Mouse (Mus musculus) liver, embryonic 16.5 days (tissue): Measurements from ENCODE around the gene Clk2. TPM values are rescaled to one million over a fixed set of nuclear protein-coding genes. Genes with fewer than 3 reads are reported as not detected.
A peak's percentile ranks its signal among the peaks of the same experiment; 100 is the strongest.

ENCODE experiments used
- ATAC-seq: fragments of 200-750 bp; cut with Nextera tagmentation; 2 replicates; pipeline ENCODE4 v1.8.0; 2017; ENCODE audit warnings: low read depth, mild to moderate bottlenecking, moderate number of reproducible peaks, moderate library complexity
- H3K27ac ChIP-seq: fragments of 300-500 bp; sonication (generic); 2 replicates; pipeline ENCODE4 v1.5.1; 2014; ENCODE audit warnings: mild to moderate bottlenecking, low read length
- H3K27me3 ChIP-seq: fragments of 300-500 bp; sonication (generic); 2 replicates; pipeline ENCODE4 v1.6.1; 2014; ENCODE audit warnings: low read depth, low read length, mixed read lengths; ENCODE audit not compliant: control insufficient read depth, insufficient read depth
- H3K36me3 ChIP-seq: fragments of 300-500 bp; sonication (generic); 2 replicates; pipeline ENCODE4 v1.6.1; 2014; ENCODE audit warnings: mild to moderate bottlenecking; ENCODE audit not compliant: control insufficient read depth, insufficient read depth
- H3K4me1 ChIP-seq: fragments of 300-500 bp; sonication (generic); 2 replicates; pipeline ENCODE4 v1.6.1; 2014; ENCODE audit warnings: low read depth, low read length, mixed read lengths; ENCODE audit not compliant: control insufficient read depth
- H3K4me2 ChIP-seq: fragments of 300-500 bp; sonication (generic); 2 replicates; pipeline ENCODE4 v1.6.1; 2014; ENCODE audit warnings: low read depth, low read length, mixed read lengths
- H3K4me3 ChIP-seq: fragments of 300-500 bp; sonication (generic); 2 replicates; pipeline ENCODE4 v1.5.1; 2014; ENCODE audit warnings: low read depth, mild to moderate bottlenecking, low read length
- H3K9ac ChIP-seq: fragments of 300-500 bp; sonication (generic); 2 replicates; pipeline ENCODE4 v1.6.1; 2014; ENCODE audit warnings: low read depth, low read length
- H3K9me3 ChIP-seq: fragments of 300-500 bp; sonication (generic); replicated peaks from 2 replicates; pipeline ENCODE4 v1.6.1; 2016; ENCODE audit warnings: low read length; ENCODE audit not compliant: control insufficient read depth
- WGBS: fragments of 180-500 bp; shearing (Covaris S2); extraction: QIAGEN DNeasy Blood & Tissue Kit; methylation state at CpG from one replicate; pipeline ENCODE4 v1.1.7; 2014; ENCODE audit not compliant: insufficient replicate concordance; 5-methylcytosine and 5-hydroxymethylcytosine counted together
- polyA plus RNA-seq: library from polyadenylated mRNA; unstranded; fragments of >200 nt; fragmentation: Nextera tagmentation; extraction: Ambion mirVana; gene quantifications from 2 replicates; pipeline ENCODE4 v1.2.1, GENCODE M21; 2015

The Clk2 gene
- polyA plus RNA-seq = 6.4 and 8.4 TPM in 2 replicates

DNA sequence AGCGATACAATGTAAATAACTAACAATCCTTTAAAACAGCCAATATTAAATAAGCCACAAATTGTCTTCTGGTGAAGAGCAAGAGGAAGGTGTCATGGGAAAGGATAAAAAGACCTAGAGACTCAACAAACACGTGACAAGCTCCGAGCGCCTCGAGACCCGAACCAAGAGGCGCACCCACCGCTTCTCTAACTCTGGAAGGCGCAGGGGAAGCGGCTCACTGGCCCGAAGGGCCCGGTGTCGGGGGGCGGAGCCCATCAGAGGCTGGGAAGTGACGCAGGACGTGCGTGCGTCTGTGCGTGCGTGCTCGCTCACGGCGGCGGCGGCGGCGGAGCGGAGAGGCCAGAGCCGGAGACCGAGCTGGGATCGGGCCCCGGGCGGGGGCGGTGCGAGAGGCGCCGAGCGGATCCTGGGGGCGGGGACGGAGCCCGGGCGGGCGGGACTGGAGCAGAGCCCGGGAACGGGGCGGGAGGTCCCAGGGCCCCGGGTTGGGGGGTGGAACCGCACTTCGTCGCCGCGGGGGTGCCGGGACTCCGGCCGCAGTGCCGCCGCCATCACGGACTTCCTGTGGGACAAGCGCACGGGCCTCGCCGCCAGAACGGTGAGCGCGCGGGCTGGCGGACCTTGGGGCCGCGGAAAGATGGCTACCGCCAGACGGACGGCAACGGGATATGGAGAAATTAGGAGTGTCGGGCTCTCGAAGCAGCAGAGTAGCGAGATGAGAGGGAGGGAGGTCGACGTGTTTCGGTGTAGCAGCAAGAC is at the start of gene Clk2:
Gene Clk2 (plus strand): TSS at position 290 of the 762 bp plus-strand sequence.
- under 1% methylated on average over 78 of the region's 79 CpGs for WGBS
- Histone ChIP-seq H3K4me1 (peaks cover 29% of the 10 kb centered on the region), H3K27ac (peak within 1 kb of the TSS; percentile 93), H3K9ac (peak within 1 kb of the TSS; percentile 90), H3K27me3 (peaks cover 3% of the 10 kb centered on the region), H3K4me3 (peak within 1 kb of the TSS; percentile 86), H3K4me2 (peak within 1 kb of the TSS; percentile 86), H3K36me3 (peaks cover 20% of the 10 kb centered on the region), H3K9me3 (no peaks in the 10 kb centered on the region)
- ATAC-seq = peak; percentile 98

DNA sequence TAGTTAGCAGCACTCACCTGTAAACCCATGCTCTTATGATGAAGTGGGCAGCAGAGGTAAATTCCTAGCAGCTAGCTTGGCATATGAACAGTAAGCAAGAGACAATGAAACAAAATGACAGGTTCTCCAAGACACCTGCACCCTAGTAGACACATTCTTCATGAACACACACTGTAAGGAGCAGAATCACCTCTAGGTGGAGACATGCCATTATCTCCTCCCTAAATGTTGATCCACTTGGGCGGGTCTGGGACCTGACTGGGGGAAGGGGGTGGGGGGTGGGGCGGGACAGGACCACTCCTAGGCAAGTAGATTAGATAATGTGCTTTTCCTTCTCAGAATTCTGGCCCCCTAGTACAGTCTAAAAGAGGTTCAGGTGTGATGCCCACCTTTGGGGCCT is 49.1 kb upstream of the Clk2 start:
- no peaks in the 10 kb centered on the region for H3K9me3 ChIP-seq
- H3K4me3 ChIP-seq = peak overlapping the region; percentile 17; the same call in 1 of the 2 replicates
- H3K4me1 ChIP-seq = peaks cover 26% of the 10 kb centered on the region
- no peaks in the 10 kb centered on the region for H3K27me3 ChIP-seq
- H3K4me2 ChIP-seq = peak overlapping the region; percentile 46; the same call in 1 of the 2 replicates
- WGBS = 2% methylated on average over 2 of the region's 2 CpGs
- no peaks in the 10 kb centered on the region for H3K36me3 ChIP-seq
- ATAC-seq = peak; percentile 81
- 0 out of 2 replicates have a peak overlapping the region, but pooled peaks have one; percentile 24 for H3K9ac ChIP-seq
- H3K27ac ChIP-seq = 0 out of 2 replicates have a peak overlapping the region, but pooled peaks have one; percentile 41

DNA sequence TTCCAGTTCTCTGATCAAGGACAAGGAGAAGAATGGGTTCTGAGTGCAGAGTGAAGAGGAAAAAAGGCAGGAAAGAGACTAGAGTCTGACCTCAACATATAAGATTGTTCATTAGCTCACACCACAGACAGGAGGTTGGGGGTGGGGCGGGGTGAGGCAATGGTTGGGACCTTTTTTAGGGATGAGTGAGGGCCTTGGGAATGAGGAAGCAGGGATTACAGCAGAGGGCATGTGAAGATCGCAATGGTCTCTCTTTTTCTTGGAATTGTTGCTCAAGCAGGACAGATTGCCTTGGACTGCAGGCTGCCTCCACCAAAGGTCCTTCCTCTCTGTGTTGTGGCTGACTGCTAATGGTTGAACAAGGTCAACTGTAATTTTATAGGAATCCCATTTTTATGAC is 41.3 kb upstream of the Clk2 start:
- Histone ChIP-seq H3K4me2 (no peak overlapping the region), H3K27ac (no peak overlapping the region), H3K9me3 (no peaks in the 10 kb centered on the region), H3K4me3 (no peak overlapping the region), H3K36me3 (no peaks in the 10 kb centered on the region), H3K4me1 (peaks cover 8% of the 10 kb centered on the region), H3K9ac (no peak overlapping the region), H3K27me3 (no peaks in the 10 kb centered on the region)
- 59% methylated on average over 2 of the region's 2 CpGs for WGBS
- ATAC-seq = no peak

DNA sequence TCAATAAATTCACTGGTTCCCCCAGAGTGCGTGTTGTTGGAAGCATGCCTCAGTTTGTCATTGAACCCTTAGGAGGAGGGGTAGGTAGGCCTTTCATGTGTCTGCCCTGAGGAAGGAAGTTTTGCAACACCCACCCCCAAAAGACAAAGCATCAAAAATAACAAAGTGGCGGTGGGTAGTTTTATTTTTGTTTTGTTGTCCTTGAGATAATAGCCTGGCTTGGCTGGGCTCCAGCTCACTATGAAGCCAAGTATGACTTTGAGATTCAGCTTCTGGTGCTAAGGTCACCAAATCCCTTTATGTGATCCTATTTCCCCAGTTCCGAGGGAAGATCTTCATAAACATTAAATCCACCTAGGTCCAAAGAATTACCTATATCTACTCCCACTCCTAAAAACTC is 40.4 kb upstream of the Clk2 start:
- Histone ChIP-seq H3K9ac (no peak overlapping the region), H3K27ac (no peak overlapping the region), H3K9me3 (no peaks in the 10 kb centered on the region), H3K36me3 (no peaks in the 10 kb centered on the region), H3K4me3 (no peak overlapping the region), H3K4me1 (peaks cover 16% of the 10 kb centered on the region), H3K4me2 (no peak overlapping the region), H3K27me3 (no peaks in the 10 kb centered on the region)
- WGBS = 51% methylated on average over 3 of the region's 3 CpGs
- ATAC-seq = no peak

DNA sequence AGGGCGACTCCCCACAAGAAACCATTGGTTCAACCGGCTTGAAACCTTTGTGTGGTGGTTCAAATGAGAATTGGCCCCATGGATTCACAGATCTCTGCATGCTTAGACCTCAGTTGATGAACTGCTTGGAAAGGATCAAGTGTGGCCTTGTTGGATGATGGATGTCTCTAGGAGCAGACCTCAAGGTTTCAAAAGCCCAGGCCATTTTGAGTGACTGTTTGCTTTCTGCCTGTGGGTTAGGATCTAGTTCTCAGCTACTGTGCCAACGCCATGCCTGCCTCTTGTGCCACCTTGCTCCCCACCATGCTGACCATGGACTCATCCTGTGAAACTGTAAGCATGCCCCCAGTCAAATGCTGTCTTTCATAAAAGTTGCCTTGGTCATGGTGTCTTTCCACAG is 38.6 kb upstream of the Clk2 start:
- H3K9me3 ChIP-seq = no peaks in the 10 kb centered on the region
- H3K4me2 ChIP-seq = no peak overlapping the region
- H3K27me3 ChIP-seq = no peaks in the 10 kb centered on the region
- no peak overlapping the region for H3K4me3 ChIP-seq
- H3K27ac ChIP-seq = no peak overlapping the region
- ATAC-seq = no peak
- H3K4me1 ChIP-seq = peaks cover 16% of the 10 kb centered on the region
- H3K9ac ChIP-seq = no peak overlapping the region
- H3K36me3 ChIP-seq = no peaks in the 10 kb centered on the region
- WGBS = 85% methylated on average over 3 of the region's 3 CpGs

DNA sequence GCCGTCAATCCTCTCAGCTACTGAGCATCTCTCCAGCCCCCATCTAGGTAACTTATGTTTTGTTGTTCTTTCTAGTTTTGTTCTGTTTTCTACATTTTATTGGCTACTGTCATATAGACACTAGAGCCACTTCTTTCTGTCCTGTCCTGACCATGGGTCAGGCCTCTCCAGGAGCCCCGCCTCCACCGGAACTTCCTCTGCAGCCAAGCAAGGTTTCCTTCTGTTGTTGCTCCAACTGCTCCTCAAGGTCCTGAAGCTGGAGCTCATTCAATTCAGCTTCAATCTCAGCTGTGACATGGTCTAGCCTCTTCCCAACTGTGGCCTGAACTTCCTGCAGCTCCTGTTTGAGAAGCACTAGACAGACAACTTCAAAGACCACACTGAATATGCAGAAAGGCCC is 34.7 kb upstream of the Clk2 start:
- H3K4me1 ChIP-seq = peaks cover 46% of the 10 kb centered on the region
- H3K4me3 ChIP-seq = no peak overlapping the region
- no peak overlapping the region for H3K4me2 ChIP-seq
- H3K27me3 ChIP-seq = no peaks in the 10 kb centered on the region
- H3K9ac ChIP-seq = no peak overlapping the region
- no peak overlapping the region for H3K27ac ChIP-seq
- WGBS = 86% methylated on average over 3 of the region's 3 CpGs
- no peak for ATAC-seq
- H3K9me3 ChIP-seq = no peaks in the 10 kb centered on the region
- H3K36me3 ChIP-seq = no peaks in the 10 kb centered on the region

DNA sequence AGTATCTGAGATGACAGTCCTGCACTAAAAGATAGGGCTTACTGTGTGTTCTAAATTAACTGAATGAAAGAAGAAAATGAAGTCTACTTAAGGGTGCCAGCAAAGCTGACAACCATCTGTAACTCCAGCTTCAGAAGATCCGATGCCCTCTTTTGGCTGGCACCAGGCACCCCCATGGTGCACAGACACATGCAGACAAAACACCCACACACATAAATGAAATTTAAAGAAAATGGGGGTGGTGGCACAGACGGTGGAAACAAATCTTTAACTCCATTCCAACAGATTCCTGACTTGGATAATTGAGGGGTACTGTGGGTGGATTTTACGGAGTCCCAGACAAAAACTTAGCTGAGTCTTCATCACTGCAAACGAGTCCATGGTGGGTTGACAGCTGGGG is 32.8 kb upstream of the Clk2 start:
- Histone ChIP-seq H3K27me3 (no peaks in the 10 kb centered on the region), H3K9ac (peak overlapping the region; percentile 60), H3K36me3 (no peaks in the 10 kb centered on the region), H3K9me3 (no peaks in the 10 kb centered on the region), H3K4me2 (peak overlapping the region; percentile 76), H3K4me3 (peak overlapping the region; percentile 54), H3K4me1 (peaks cover 57% of the 10 kb centered on the region), H3K27ac (peak overlapping the region; percentile 81)
- 18% methylated on average over 4 of the region's 4 CpGs for WGBS
- ATAC-seq = no peak

DNA sequence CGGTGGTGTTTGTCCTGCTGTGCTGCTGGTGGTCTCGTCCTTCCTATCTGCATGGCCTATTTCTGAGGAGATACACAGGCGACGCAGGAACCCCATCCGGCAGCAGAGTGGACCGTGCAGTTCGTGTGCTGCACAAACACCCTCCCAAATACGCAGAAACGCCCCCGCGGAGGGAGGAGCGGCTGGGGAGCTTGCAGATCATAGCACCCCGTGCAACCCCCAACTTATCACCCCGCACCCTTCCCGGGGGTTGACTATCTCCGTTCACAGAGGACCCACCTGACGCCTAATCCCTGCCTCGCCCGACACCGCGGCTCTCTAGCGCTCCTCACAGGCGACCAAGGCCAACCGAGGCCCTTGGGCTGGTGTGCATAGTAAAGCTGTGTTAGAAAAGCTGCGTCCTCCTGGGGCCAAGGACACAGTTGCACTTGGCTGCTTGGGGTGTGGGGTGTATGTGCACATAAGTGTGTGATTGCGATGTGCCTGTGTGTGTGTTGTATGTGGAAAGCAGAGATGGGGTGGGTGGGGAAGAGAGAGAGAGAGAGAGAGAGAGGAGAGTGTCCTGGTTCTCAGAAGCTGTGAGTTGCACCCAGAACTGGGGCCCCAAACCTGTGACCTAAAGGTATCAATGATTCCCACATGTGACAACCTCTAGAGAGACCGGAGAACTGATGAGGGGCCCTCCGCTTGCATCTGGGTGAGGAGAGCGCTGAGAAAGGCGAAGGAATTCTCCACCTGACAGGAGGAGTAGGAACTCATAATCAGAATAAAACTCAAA is 32.1 kb upstream of the Clk2 start:
- ATAC-seq = peak; percentile 83
- peaks cover 59% of the 10 kb centered on the region for H3K4me1 ChIP-seq
- peak overlapping the region; percentile 81 for H3K27ac ChIP-seq
- 4% methylated on average over 30 of the region's 30 CpGs for WGBS
- H3K9ac ChIP-seq = peak overlapping the region; percentile 60
- no peaks in the 10 kb centered on the region for H3K9me3 ChIP-seq
- peak overlapping the region; percentile 54 for H3K4me3 ChIP-seq
- no peaks in the 10 kb centered on the region for H3K27me3 ChIP-seq
- H3K36me3 ChIP-seq = no peaks in the 10 kb centered on the region
- H3K4me2 ChIP-seq = peak overlapping the region; percentile 76

DNA sequence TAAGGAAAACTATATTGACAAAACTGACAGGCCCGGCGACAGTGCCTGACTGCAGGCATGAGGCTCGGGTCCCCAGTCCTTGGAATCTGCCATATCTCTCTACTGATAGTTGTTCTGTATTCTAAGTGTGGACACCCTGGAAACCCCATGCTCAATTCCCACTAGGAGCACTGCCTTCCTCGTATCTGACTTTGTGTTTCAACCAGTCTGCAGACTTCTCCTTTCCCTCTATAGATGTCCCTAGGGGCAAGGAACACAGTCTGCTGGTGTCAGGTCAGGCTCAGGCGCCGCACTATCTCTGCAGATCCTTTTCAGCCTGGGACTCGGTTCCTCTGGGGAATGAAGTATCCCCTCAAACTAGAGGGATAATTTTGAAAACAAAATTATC is 31.5 kb upstream of the Clk2 start:
- H3K9me3 ChIP-seq = no peaks in the 10 kb centered on the region
- no peak for ATAC-seq
- peak overlapping the region; percentile 60 for H3K9ac ChIP-seq
- peak overlapping the region; percentile 81 for H3K27ac ChIP-seq
- no peaks in the 10 kb centered on the region for H3K27me3 ChIP-seq
- peak overlapping the region; percentile 76 for H3K4me2 ChIP-seq
- peaks cover 60% of the 10 kb centered on the region for H3K4me1 ChIP-seq
- WGBS = 33% methylated on average over 7 of the region's 7 CpGs
- peak overlapping the region; percentile 54 for H3K4me3 ChIP-seq
- H3K36me3 ChIP-seq = no peaks in the 10 kb centered on the region
